Mouse (Mus musculus) bone marrow, adult 2 months (tissue): ENCODE measurements around the gene Sppl2c.

Source experiments
- CTCF ChIP-seq: fragments of 200-500 bp; IDR thresholded peaks from 2 replicates; pipeline ENCODE4 v1.5.1; 2011; ENCODE audit warnings: low read length, control low read depth; ENCODE audit not compliant: control insufficient read depth, insufficient read depth
- POLR2A ChIP-seq: fragments of 200-500 bp; IDR thresholded peaks from 2 replicates; pipeline ENCODE4 v1.6.1; 2011; ENCODE audit warnings: low read depth, mild to moderate bottlenecking, control low read depth, low read length, borderline replicate concordance; ENCODE audit not compliant: control insufficient read depth

DNA sequence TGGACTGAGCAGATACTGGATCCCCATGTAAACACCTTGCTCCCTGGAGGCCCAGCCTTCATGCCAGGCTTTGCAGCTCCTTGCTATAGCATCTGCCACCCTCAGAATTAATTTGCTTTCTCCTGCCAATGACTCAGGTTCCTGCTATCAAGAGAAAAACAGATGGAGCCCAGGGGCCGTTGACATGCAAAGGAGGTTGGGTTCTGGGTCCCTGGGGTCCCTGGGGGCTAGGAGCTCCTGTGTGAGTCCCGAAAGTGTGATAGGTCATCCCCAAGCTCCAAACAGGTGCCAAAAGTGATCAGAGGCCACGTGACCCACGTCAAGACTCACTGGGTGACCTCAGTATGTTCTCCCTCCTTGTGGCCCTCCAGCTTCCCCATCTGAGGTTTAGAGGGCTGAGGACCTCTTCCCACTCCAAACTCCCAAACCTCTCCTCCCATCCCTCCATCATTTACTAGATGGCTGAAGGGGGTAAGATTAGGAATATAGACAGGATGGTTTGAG, 26.3 kb upstream of the Sppl2c start:
- TF ChIP-seq CTCF (no peak), POLR2A (no peak)
